Mouse (Mus musculus) midbrain, postnatal 0 days (tissue): ENCODE data around the gene Slc9c1. TPM values are rescaled to one million over a fixed set of nuclear protein-coding genes. Genes with fewer than 3 reads are reported as not detected.

Source experiments
- ATAC-seq: fragments of 200-750 bp; cut with Nextera tagmentation; 2 replicates; pipeline ENCODE4 v1.8.0; 2017; ENCODE audit warnings: moderate number of reproducible peaks, mild to moderate bottlenecking, moderate TSS enrichment, moderate library complexity; ENCODE audit not compliant: low FRiP score
- DNase-seq: peaks from one replicate; pipeline ENCODE4 v3.0.0-alpha.2; 2015; ENCODE audit warnings: low spot score
- H3K27ac ChIP-seq: fragments of 300-500 bp; sonication (generic); 2 replicates; pipeline ENCODE4 v1.5.1; 2014; ENCODE audit warnings: low read depth, mild to moderate bottlenecking, low read length, mixed read lengths
- H3K27me3 ChIP-seq: fragments of 300-500 bp; sonication (generic); 2 replicates; pipeline ENCODE4 v1.6.1; 2014; ENCODE audit warnings: low read length, control low read depth, mixed read lengths; ENCODE audit not compliant: insufficient read depth
- H3K36me3 ChIP-seq: fragments of 300-500 bp; sonication (generic); 2 replicates; pipeline ENCODE4 v1.6.1; 2014; ENCODE audit warnings: low read length, control low read depth, mixed read lengths; ENCODE audit not compliant: insufficient read depth
- H3K4me1 ChIP-seq: fragments of 300-500 bp; sonication (generic); 2 replicates; pipeline ENCODE4 v1.6.1; 2014; ENCODE audit warnings: mild to moderate bottlenecking, control low read depth, antibody characterized with exemption, low read length, mixed read lengths; ENCODE audit not compliant: insufficient read depth
- H3K4me2 ChIP-seq: fragments of 300-500 bp; sonication (generic); 2 replicates; pipeline ENCODE4 v1.6.1; 2014; ENCODE audit warnings: low read depth, mild to moderate bottlenecking, low read length, mixed read lengths; ENCODE audit not compliant: poor library complexity, severe bottlenecking
- H3K4me3 ChIP-seq: fragments of 300-500 bp; sonication (generic); 2 replicates; pipeline ENCODE4 v1.5.1; 2014; ENCODE audit warnings: low read depth, mild to moderate bottlenecking, low read length, moderate library complexity
- H3K9ac ChIP-seq: fragments of 300-500 bp; sonication (generic); replicated peaks from 2 replicates; pipeline ENCODE4 v1.6.1; 2014; ENCODE audit warnings: mild to moderate bottlenecking, low read length, moderate library complexity, mixed read lengths; ENCODE audit not compliant: poor library complexity, severe bottlenecking
- H3K9me3 ChIP-seq: fragments of 300-500 bp; sonication (generic); 2 replicates; pipeline ENCODE4 v1.6.1; 2016; ENCODE audit warnings: low read length, control low read depth
- CTCF ChIP-seq: IDR thresholded peaks from 2 replicates; pipeline ENCODE4 v1.5.1; 2016; ENCODE audit warnings: antibody characterized with exemption, mild to moderate bottlenecking
- WGBS: fragments of 180-500 bp; shearing (Covaris S2); extraction: QIAGEN DNeasy Blood & Tissue Kit; methylation state at CpG from one replicate; pipeline ENCODE4 v1.1.7; 2014; 5-methylcytosine and 5-hydroxymethylcytosine counted together
- polyA plus RNA-seq: library from polyadenylated mRNA; unstranded; fragments of >200 nt; fragmentation: Nextera tagmentation; extraction: Ambion mirVana; gene quantifications from 2 replicates; pipeline ENCODE4 v1.2.1, GENCODE M21; 2015
- total RNA-seq: library from RNA; depleted of rRNA; stranded (reverse); fragments of >200 nt; gene quantifications from 2 replicates; pipeline ENCODE4 v1.2.3, GENCODE M21; 2014

Gene Slc9c1
- total and polyA plus RNA-seq, 2 experiments from 2014 or later: not detected

DNA sequence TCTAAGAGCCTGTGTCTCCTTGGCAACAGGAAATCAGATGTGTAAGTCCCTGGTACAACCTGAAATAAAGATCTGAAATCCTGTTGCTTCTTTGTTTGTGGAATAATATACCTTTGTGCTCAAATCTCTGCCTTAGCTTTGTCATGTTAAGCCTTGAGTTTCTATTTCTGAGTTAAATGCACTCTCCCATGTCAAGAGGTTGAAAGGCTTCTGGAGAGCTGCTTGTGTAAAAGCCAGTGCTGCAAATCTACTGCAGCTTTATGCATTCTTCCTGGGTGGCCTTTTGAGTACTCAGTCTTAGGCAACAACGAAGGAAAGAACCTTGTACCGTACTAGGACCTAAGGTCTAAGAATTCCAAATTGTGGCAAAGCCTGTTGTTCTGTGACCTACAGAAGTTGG, 78.1 kb downstream of the Slc9c1 start:
- H3K36me3 ChIP-seq: no peaks in the 10 kb centered on the region
- DNase-seq (no peak), ATAC-seq (no peak)
- no peak overlapping the region for H3K9ac ChIP-seq
- H3K27ac ChIP-seq: no peak overlapping the region
- no peaks in the 10 kb centered on the region for H3K9me3 ChIP-seq
- H3K4me3 ChIP-seq: no peak overlapping the region
- no peaks in the 10 kb centered on the region for H3K27me3 ChIP-seq
- H3K4me1 ChIP-seq: no peaks in the 10 kb centered on the region
- TF ChIP-seq CTCF: no peak
- no peak overlapping the region for H3K4me2 ChIP-seq
- 38% methylated on average over 2 of the region's 2 CpGs for WGBS

DNA sequence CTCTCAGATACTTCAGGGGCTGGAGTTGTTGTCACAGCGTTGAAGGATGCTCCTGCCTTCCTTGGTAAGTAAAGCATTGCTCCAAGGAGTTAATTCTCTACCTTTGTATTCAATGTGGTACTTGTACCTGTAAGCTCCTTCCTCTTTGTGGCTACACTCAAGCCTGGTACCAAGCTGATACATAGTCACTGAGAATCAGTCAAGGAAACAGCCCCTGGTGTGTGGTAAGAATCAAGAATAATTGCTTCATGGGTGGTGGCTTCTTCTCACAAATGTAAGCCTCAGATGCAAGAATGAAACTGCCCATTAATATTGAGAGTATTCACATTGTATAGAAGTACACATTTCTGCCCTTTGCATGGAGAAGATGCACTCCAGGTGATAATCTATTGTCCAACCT, 80.8 kb downstream of the Slc9c1 start:
- H3K27me3 ChIP-seq: no peaks in the 10 kb centered on the region
- H3K27ac ChIP-seq: no peak overlapping the region
- no peak overlapping the region for H3K4me2 ChIP-seq
- ATAC-seq (no peak), DNase-seq (no peak)
- H3K9ac ChIP-seq: no peak overlapping the region
- TF ChIP-seq CTCF: no peak
- no peaks in the 10 kb centered on the region for H3K9me3 ChIP-seq
- no peaks in the 10 kb centered on the region for H3K4me1 ChIP-seq
- no peak overlapping the region for H3K4me3 ChIP-seq
- WGBS: 85% methylated on average over 1 of the region's 1 CpGs
- no peaks in the 10 kb centered on the region for H3K36me3 ChIP-seq

DNA sequence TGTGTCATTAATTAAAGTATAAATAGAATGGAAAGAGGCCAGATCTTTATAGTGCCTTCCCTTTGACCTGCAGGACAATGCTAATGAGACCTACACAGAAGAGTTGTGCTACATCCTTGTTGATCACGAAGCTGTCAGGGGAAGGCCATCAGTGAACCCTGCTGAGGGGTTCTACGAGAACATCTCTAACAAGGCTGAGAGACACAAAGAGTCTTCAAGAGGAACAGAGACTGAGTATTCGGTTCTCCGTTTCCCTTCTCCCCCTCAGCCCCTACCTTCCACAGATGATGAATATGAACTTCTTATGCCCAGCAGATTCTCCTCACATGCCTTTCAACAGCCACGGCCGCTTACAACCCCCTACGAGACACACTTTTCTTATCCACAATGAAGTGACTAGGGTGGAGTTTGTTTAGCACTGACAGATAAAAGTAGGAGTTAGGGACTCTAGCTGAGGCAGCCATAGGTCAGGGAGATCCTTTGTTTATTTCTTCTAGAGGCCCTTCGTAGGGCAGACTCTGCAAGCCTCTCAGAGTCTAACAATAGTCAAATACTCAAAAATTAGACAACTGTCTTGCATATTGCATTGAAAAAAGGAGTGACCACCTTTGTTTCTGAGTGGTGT, 84.8 kb downstream of the Slc9c1 start:
- ATAC-seq (no peak), DNase-seq (no peak)
- whole genome bisulfite sequencing: 79% methylated on average over 8 of the region's 8 CpGs
- no peaks in the 10 kb centered on the region for H3K27me3 ChIP-seq
- no peak overlapping the region for H3K4me3 ChIP-seq
- H3K4me1 ChIP-seq: no peaks in the 10 kb centered on the region
- no peak overlapping the region for H3K9ac ChIP-seq
- H3K4me2 ChIP-seq: no peak overlapping the region
- TF ChIP-seq CTCF: no peak
- H3K9me3 ChIP-seq: no peaks in the 10 kb centered on the region
- H3K27ac ChIP-seq: no peak overlapping the region
- H3K36me3 ChIP-seq: no peaks in the 10 kb centered on the region

DNA sequence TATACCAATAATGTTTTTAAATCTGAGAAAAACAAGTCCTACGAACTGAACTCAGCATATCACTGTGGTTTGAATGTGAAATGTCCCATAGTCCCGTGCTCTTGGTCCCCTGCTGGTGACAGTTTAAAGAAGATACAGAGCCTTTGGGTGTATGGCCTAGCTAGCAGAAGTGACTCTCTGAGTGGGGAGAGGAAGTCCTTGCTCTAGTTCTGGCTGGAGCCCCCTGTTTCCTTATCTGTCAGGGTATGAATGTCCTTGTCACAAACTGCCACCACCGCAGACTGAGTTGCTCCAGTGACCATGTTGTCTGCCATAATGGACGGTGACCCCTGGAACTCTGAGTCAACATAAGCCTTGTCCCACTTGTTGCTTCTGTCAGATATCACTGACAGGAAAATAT, 88.1 kb downstream of the Slc9c1 start:
- Histone ChIP-seq H3K4me1 (no peaks in the 10 kb centered on the region), H3K4me3 (no peak overlapping the region), H3K27ac (no peak overlapping the region), H3K9me3 (no peaks in the 10 kb centered on the region), H3K4me2 (no peak overlapping the region), H3K9ac (no peak overlapping the region), H3K27me3 (no peaks in the 10 kb centered on the region), H3K36me3 (no peaks in the 10 kb centered on the region)
- TF ChIP-seq CTCF: no peak
- ATAC-seq: no peak
- WGBS: 87% methylated on average over 4 of the region's 4 CpGs
- DNase-seq: no peak

DNA sequence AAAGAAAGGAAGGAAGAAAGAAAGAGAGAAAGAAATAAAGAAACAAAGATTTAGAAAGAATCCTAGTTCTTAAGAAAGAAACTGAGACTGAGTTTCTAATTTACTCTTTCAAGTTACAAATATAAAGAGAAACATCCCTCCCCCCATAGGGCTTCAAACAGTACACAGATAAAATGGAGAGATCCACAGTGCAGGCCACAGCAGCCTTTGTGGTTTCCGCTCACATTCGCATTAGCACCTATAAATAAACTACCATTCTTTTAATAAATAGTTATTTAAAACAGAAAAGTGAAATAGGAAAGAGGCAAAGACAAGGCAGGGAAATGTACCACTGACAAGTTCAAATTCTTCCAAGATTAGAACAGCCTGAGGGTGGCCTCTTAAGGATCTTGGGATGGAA, 89.7 kb downstream of the Slc9c1 start:
- no peaks in the 10 kb centered on the region for H3K27me3 ChIP-seq
- no peaks in the 10 kb centered on the region for H3K9me3 ChIP-seq
- H3K4me1 ChIP-seq: no peaks in the 10 kb centered on the region
- no peak overlapping the region for H3K4me2 ChIP-seq
- no peak overlapping the region for H3K4me3 ChIP-seq
- ATAC-seq (no peak), DNase-seq (no peak)
- 94% methylated on average over 2 of the region's 2 CpGs for WGBS
- H3K36me3 ChIP-seq: no peaks in the 10 kb centered on the region
- H3K27ac ChIP-seq: no peak overlapping the region
- no peak for TF ChIP-seq CTCF
- no peak overlapping the region for H3K9ac ChIP-seq

DNA sequence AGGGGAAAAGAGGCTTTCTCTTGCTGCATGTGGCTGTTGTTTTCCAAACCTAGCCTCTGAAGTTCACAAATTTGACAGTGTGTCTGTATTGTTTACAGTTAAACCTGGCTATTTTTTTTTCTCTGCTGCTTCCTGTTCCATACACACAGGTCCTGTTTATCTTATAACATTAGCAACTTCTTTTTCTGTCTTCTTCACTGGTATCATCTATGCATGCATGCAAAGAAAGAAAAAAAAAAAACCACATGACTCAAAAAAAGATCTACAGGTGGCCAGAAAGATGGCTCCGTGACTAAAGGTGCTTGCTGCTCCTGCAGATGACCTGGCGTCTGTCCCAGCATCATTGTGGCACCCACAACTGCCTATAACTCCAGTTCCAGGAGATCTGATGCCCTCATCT, 90.2 kb downstream of the Slc9c1 start:
- no peaks in the 10 kb centered on the region for H3K27me3 ChIP-seq
- WGBS: 89% methylated on average over 2 of the region's 2 CpGs
- no peaks in the 10 kb centered on the region for H3K36me3 ChIP-seq
- no peak for TF ChIP-seq CTCF
- no peak overlapping the region for H3K4me3 ChIP-seq
- ATAC-seq (no peak), DNase-seq (no peak)
- H3K4me2 ChIP-seq: no peak overlapping the region
- no peaks in the 10 kb centered on the region for H3K4me1 ChIP-seq
- H3K9ac ChIP-seq: no peak overlapping the region
- no peaks in the 10 kb centered on the region for H3K9me3 ChIP-seq
- no peak overlapping the region for H3K27ac ChIP-seq
